Mouse (Mus musculus): ENCODE results near the gene Tmc8.

Gene Tmc8

DNA sequence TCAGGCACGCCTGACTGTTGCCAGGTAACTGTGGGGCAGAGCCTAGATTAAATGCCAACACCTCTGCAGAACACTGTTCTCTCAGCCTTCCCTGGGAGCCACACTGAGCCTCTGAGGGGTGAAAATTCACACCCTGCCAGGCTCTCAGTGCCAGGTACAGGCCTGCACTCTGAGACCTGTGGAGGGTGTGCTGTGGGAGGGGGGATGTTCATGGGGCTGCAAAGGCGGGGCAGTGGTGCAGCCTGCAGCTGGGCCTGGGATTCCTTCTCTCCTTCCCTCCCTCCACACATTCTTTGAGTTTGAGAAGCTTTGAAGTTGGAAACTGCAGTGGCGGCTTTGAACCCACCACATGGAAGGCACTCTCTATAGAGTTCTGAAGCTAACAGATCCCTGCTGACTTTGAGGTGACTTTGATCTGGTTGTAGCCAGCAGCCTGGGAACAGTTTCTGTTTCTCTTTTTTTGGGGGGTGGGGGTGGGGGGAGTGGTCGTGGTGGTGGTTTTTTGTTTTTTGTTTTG is 12.2 kb downstream of the Tmc8 start:
- in situ Hi-C loops (cut with MboI, MseI) = no loop called here

DNA sequence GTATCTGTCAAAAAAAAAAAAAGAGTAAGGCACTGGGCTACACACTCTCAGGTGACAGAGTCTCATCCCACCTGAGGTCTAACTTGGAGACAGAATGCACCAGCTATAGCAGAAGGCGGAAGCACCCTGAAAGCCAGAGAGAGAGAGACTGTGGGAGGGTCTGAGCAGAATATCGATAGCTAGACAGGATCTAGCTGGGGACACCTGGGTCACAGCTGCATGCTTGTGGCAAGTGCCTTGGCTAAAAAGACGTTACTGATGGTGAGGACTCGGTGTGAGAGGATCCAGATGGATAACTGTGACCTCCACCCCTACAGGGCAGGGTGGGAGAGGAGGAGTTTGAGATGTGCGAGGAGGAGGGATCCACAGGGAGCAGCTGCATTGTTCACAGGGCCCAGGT is 15.1 kb downstream of the Tmc8 start:
- in situ Hi-C loops (cut with MboI, MseI) = no loop called here

- in situ Hi-C loops (cut with MboI, MseI) = no loop called here
These were observed 15.8 kb downstream of the Tmc8 start, which contains the start of gene 6030468B19Rik for GRCm38 (mm10) chr11:117797511-117798159. Gene 6030468B19Rik, plus strand, starts transcription at chr11:117797660.

DNA sequence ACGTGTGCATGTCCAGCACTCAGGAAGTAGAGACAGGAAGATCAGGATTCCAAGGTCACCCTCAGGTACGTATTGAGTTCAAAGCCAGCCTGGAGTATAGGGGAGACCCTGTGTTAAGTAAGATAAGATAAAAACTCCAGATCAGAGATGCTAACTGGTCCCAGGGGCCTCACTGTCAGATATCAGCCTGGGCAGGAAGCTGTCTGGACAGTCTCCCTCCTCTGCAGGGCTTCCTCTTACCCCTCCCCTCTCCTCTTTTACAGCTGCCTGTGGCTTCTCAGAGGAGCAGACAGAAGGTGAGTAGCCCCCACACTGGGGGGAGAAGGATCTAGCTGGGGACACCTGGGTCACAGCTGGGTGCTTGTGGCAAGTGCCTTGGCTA is 16.3 kb downstream of the Tmc8 start:
- in situ Hi-C loops (cut with MboI, MseI) = no loop called here

- in situ Hi-C loops (cut with MboI, MseI) = no loop called here
These were observed 17.3 kb downstream of the Tmc8 start for GRCm38 (mm10) chr11:117799174-117799573.

- in situ Hi-C loops (cut with MboI, MseI) = no loop called here
These were observed 18.2 kb downstream of the Tmc8 start for GRCm38 (mm10) chr11:117800038-117800437.

DNA sequence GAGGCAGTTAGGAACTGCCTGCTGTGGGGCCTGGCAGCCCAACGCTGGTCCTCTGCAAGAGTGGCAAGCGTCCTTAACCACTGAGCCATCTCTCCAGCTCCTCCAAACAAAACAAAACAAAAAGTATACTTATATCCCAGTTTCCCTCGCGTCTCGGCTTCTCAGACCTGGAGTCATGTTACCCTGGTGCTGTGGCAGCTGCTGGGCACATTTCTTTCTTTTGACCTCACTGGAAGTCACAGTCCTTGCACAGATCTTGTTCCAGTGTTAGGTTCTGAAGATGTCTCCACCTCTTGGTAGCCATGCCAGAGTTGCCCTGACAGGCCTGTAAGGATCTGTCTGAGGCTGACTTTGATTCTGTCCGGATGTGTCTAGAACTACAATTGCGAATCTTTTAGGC is 19.8 kb downstream of the Tmc8 start:
- in situ Hi-C loops (cut with MboI, MseI) = no loop called here

- in situ Hi-C loops (cut with MboI, MseI) = no loop called here
These were observed 21.4 kb downstream of the Tmc8 start for GRCm38 (mm10) chr11:117803166-117803688.

GRCm38 (mm10) chr11:117806781-117807180 is 24.9 kb downstream of the Tmc8 start:
- in situ Hi-C loops (cut with MboI, MseI) = no loop called here

DNA sequence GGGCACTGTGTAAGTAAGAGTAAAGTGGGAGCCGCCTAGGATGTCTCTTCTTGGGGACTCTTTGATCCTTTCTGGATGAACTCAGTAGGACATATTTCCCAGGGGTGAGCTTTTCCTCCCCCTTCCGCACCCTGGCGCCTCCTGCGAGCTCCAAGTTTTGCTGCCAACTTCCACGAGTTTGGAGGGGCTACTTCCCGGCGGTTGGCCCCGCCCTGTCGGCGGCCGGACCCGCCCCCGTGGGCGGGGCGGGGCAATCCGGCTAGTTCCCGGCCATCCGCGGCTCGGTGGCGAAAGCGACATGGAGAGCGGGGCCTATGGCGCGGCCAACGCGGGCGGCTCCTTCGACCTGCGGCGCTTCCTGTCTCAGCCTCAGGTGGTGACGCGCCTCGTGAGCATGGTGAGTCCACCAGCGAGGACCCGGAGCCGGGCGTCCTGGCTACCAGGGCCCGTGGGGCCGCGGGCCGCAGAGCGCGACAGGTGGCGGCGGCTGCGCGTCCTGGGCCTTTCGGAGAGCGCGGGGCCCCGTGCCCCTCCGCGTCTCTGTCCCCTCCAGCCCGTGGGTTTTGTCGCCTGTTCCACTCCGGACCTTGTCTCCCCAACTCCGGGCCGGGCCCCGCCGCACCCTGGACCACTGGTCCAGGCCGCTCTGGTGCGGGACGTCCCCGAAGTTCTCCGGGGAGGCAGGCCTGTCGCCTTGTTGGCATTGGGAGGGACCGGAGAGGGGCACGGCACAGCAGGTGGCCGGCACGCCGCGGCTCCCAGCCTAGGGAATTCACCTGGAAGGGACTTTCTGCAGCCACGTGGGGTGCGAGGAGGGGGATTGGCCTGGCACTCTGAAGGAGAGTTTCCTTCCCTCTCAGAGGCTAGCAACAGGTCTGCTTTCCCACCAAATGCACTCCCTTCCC is 27.8 kb downstream of the Tmc8 start, which contains the start of the genes Gm20708 and Syngr2:
Gene Gm20708, plus strand, starts transcription at position 262 of the 905 bp plus-strand sequence.
Gene Syngr2, plus strand, starts transcription at position 262 of the 905 bp plus-strand sequence.
- in situ Hi-C loops (cut with MboI, MseI) = loop anchor here in 1 of 2 experiments (10.0 kb wide), 1 partner anchor 405 kb away; no protein-coding TSS in a partner anchor

DNA sequence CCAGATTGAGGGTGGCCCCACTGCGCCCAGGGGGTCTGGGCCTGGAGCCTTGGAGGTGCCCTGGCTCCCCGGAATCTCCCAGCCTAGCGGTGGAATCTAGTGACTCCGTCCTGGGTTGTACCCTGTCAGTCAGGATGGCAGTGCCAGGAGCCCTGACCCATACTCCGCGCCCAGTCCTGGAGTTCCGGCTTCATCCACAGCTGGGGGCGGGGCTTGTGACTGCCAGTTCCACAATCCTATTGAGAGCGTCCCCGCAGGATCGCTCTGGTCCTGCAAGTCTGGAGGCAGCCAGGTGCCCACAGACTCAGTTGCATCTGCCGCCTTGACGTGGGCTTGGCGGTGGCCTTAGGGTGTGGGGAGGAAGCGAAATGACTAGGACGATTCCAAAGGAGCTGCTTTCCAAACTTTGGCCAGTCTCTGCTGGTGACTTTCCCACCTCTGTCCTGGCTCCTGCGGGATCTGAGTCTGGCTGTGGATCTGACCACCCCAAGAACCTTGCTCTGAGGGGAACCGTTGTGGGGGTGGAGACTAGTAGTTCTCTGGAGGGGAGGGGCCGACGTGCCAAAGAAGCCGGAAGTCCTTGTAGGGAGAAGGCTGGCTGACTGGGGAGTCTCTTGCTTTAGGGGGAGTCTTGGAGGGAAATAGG is 28.6 kb downstream of the Tmc8 start:
- in situ Hi-C loops (cut with MboI, MseI) = loop anchor here in 1 of 2 experiments (10.0 kb wide), 1 partner anchor 406 kb away; no protein-coding TSS in a partner anchor

GRCm38 (mm10) chr11:117813867-117814266 is 32.0 kb downstream of the Tmc8 start:
- in situ Hi-C loops (cut with MboI, MseI) = loop anchor here in 1 of 2 experiments (10.0 kb wide), 1 partner anchor 409 kb away; no protein-coding TSS in a partner anchor

DNA sequence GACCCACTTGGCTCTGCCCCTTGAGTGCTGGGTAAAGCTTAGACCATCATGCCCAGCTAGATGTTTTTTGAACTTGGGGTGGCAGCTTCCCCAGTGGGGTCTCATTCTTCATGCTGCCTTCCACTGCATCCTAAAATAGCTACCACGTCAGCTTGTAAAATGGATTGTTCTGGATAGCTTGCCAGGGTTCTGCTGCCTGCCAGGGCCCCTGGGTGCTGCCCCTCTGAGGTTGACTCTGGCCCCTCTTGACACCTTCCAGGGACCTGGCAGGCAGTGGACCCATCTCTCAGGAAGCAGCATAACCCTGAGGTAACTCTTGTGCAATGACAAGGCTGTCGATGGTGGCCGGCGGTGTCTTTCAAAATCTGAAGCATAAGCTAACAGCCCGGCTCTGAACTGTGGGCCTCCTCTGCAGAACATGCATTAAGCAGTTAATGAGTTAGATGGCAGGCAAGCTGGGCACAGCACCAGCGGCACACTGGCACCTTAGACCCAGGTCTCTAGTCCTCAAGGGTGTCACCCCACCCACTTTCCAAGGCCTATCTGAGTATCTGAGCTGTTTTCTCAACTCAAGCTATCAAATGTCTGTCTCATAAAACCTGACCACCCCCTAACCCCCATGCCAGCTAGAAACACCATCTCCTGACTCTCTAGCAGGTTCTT is 33.0 kb downstream of the Tmc8 start:
- in situ Hi-C loops (cut with MboI, MseI) = loop anchor here in 1 of 2 experiments (10.0 kb wide), 1 partner anchor 410 kb away; no protein-coding TSS in a partner anchor

GRCm38 (mm10) chr11:117815850-117816249 is 34.0 kb downstream of the Tmc8 start:
- in situ Hi-C loops (cut with MboI, MseI) = loop anchor here in 1 of 2 experiments (10.0 kb wide), 1 partner anchor 411 kb away; no protein-coding TSS in a partner anchor

GRCm38 (mm10) chr11:117816389-117816996 is 34.6 kb downstream of the Tmc8 start:
- in situ Hi-C loops (cut with MboI, MseI) = loop anchor here in 1 of 2 experiments (10.0 kb wide), 1 partner anchor 412 kb away; no protein-coding TSS in a partner anchor

GRCm38 (mm10) chr11:117819095-117819494 is 37.2 kb downstream of the Tmc8 start:
- in situ Hi-C loops (cut with MboI, MseI) = loop anchor here in 1 of 2 experiments (10.0 kb wide), 1 partner anchor 414 kb away; no protein-coding TSS in a partner anchor

GRCm38 (mm10) chr11:117820173-117820572 is 38.3 kb downstream of the Tmc8 start:
- in situ Hi-C loops (cut with MboI, MseI) = loop anchor here (5.0 kb wide), 1 partner anchor 108 kb away; no protein-coding TSS in a partner anchor

DNA sequence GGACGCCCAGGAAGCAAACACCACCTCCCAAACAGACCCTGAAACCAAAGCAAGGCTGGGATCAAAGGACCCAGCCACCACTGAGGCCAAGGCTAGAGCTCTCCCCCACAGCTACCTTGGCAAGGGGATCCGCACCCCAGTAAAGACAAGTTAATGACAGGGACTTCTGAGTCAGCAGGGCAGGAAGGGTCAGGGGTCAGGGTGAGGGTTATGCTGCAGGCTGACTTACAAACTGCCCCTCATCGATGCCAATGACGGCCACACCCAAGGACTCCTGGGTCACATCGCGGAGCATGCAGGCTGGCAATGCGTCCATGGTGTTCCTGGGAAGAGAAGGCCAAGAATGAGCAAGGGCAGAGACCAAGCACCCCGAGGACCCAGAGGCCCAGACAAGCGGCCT is 40.0 kb downstream of the Tmc8 start:
- in situ Hi-C loops (cut with MboI, MseI) = loop anchor here (5.0 kb wide), 1 partner anchor 110 kb away; no protein-coding TSS in a partner anchor

- in situ Hi-C loops (cut with MboI, MseI) = loop anchor here (5.0 kb wide), 1 partner anchor 110 kb away; no protein-coding TSS in a partner anchor
These were observed 40.9 kb downstream of the Tmc8 start for GRCm38 (mm10) chr11:117822728-117823241.
